Mouse (Mus musculus) erythroblast, embryonic 14.5 days (primary cell): ENCODE data around the gene Ext2. TPM values are rescaled to one million over a fixed set of nuclear protein-coding genes. Genes with fewer than 3 reads are reported as not detected.

Experiments used
- H3K27me3 ChIP-seq: 2 replicates; pipeline ENCODE4 v1.6.1; 2012; ENCODE audit warnings: inconsistent platforms; ENCODE audit not compliant: control insufficient read depth
- H3K36me3 ChIP-seq: 2 replicates; pipeline ENCODE4 v1.6.1; 2012; ENCODE audit warnings: mild to moderate bottlenecking, inconsistent platforms; ENCODE audit not compliant: control insufficient read depth
- H3K4me1 ChIP-seq: 2 replicates; pipeline ENCODE4 v1.6.1; 2012; ENCODE audit warnings: inconsistent platforms; ENCODE audit not compliant: control insufficient read depth
- H3K4me3 ChIP-seq: replicated peaks from 2 replicates; pipeline ENCODE3; 2012; ENCODE audit warnings: moderate library complexity, mild to moderate bottlenecking, inconsistent platforms
- H3K9me3 ChIP-seq: 2 replicates; pipeline ENCODE4 v1.6.1; 2012; ENCODE audit warnings: low read length, inconsistent platforms, mixed read lengths; ENCODE audit not compliant: control insufficient read depth
- GATA1 ChIP-seq: IDR thresholded peaks from 2 replicates; pipeline ENCODE4 v1.6.1; 2012; ENCODE audit warnings: low read length, inconsistent platforms, mixed read lengths
- TAL1 ChIP-seq: IDR thresholded peaks from 3 replicates; pipeline ENCODE4 v1.6.1; 2012; ENCODE audit warnings: low read length, inconsistent platforms, mixed read lengths
- polyA plus RNA-seq: library from polyadenylated mRNA; stranded (reverse); fragments of >175 nt; gene quantifications from 2 replicates; pipeline ENCODE4 v1.2.3, GENCODE M21; 2012

The Ext2 gene
- polyA plus RNA-seq, 1 experiment, result 1.4 TPM

GRCm38 (mm10) chr2:93782682-93783081 is 39.7 kb downstream of the Ext2 start:
- peaks cover 18% of the 10 kb centered on the region for H3K36me3 ChIP-seq
- TF ChIP-seq GATA1 (no peak), TAL1 (no peak)

GRCm38 (mm10) chr2:93782156-93782555 is 40.2 kb downstream of the Ext2 start:
- H3K4me3 ChIP-seq, result no peak overlapping the region
- TF ChIP-seq GATA1, result no peak
- no peak for TF ChIP-seq TAL1
- 0 out of 2 replicates have a peak, but pooled peaks cover 1% of the 10 kb centered on the region for H3K4me1 ChIP-seq
- H3K36me3 ChIP-seq, result peaks cover 14% of the 10 kb centered on the region
- H3K9me3 ChIP-seq, result no peaks in the 10 kb centered on the region
- H3K27me3 ChIP-seq, result no peaks in the 10 kb centered on the region

More at GRCm38 (mm10) chr2:93782682-93783081, 39.7 kb downstream of the Ext2 start:
- Histone ChIP-seq H3K4me3 (no peak overlapping the region), H3K4me1 (0 out of 2 replicates have a peak, but pooled peaks cover 1% of the 10 kb centered on the region), H3K9me3 (no peaks in the 10 kb centered on the region), H3K27me3 (no peaks in the 10 kb centered on the region)

- H3K4me3 ChIP-seq, result no peak overlapping the region
- H3K27me3 ChIP-seq, result no peaks in the 10 kb centered on the region
- H3K4me1 ChIP-seq, result 0 out of 2 replicates have a peak, but pooled peaks cover 1% of the 10 kb centered on the region
- peaks cover 11% of the 10 kb centered on the region for H3K36me3 ChIP-seq
- TF ChIP-seq TAL1, result no peak
- H3K9me3 ChIP-seq, result no peaks in the 10 kb centered on the region
Observed at GRCm38 (mm10) chr2:93780528-93780927, 41.8 kb downstream of the Ext2 start.

- H3K36me3 ChIP-seq, result peaks cover 8% of the 10 kb centered on the region
- no peak overlapping the region for H3K4me3 ChIP-seq
Observed at GRCm38 (mm10) chr2:93779897-93780208, 42.5 kb downstream of the Ext2 start.

GRCm38 (mm10) chr2:93779081-93779896 is 43.1 kb downstream of the Ext2 start:
- Histone ChIP-seq H3K36me3 (peaks cover 7% of the 10 kb centered on the region), H3K27me3 (no peaks in the 10 kb centered on the region), H3K9me3 (no peaks in the 10 kb centered on the region), H3K4me1 (0 out of 2 replicates have a peak, but pooled peaks cover 1% of the 10 kb centered on the region), H3K4me3 (no peak overlapping the region)
- TF ChIP-seq TAL1, result no peak
- TF ChIP-seq GATA1, result no peak

More at GRCm38 (mm10) chr2:93779897-93780208, 42.5 kb downstream of the Ext2 start:
- Histone ChIP-seq H3K4me1 (0 out of 2 replicates have a peak, but pooled peaks cover 1% of the 10 kb centered on the region), H3K27me3 (no peaks in the 10 kb centered on the region), H3K9me3 (no peaks in the 10 kb centered on the region)
- TF ChIP-seq GATA1 (no peak), TAL1 (no peak)

GRCm38 (mm10) chr2:93778616-93779015 is 43.8 kb downstream of the Ext2 start:
- Histone ChIP-seq H3K9me3 (no peaks in the 10 kb centered on the region), H3K4me1 (0 out of 2 replicates have a peak, but pooled peaks cover 1% of the 10 kb centered on the region), H3K27me3 (no peaks in the 10 kb centered on the region), H3K4me3 (no peak overlapping the region), H3K36me3 (peaks cover 2% of the 10 kb centered on the region; the same call in 1 of the 2 replicates)
- TF ChIP-seq TAL1, result no peak
- TF ChIP-seq GATA1, result no peak

GRCm38 (mm10) chr2:93777056-93777430 is 45.3 kb downstream of the Ext2 start:
- peaks cover 2% of the 10 kb centered on the region; the same call in 1 of the 2 replicates for H3K36me3 ChIP-seq
- no peaks in the 10 kb centered on the region for H3K9me3 ChIP-seq
- H3K4me1 ChIP-seq, result peaks cover 6% of the 10 kb centered on the region
- no peak overlapping the region for H3K4me3 ChIP-seq
- H3K27me3 ChIP-seq, result no peaks in the 10 kb centered on the region
- TF ChIP-seq TAL1, result no peak
- no peak for TF ChIP-seq GATA1

GRCm38 (mm10) chr2:93776267-93777055 is 45.9 kb downstream of the Ext2 start:
- H3K27me3 ChIP-seq, result no peaks in the 10 kb centered on the region
- H3K4me3 ChIP-seq, result no peak overlapping the region
- H3K4me1 ChIP-seq, result peaks cover 6% of the 10 kb centered on the region
- peaks cover 1% of the 10 kb centered on the region; the same call in 1 of the 2 replicates for H3K36me3 ChIP-seq
- TF ChIP-seq TAL1, result no peak
- TF ChIP-seq GATA1, result no peak
- no peaks in the 10 kb centered on the region for H3K9me3 ChIP-seq

GRCm38 (mm10) chr2:93775431-93775830 is 46.9 kb downstream of the Ext2 start:
- Histone ChIP-seq H3K27me3 (no peaks in the 10 kb centered on the region), H3K4me3 (no peak overlapping the region), H3K9me3 (no peaks in the 10 kb centered on the region), H3K4me1 (peaks cover 6% of the 10 kb centered on the region), H3K36me3 (no peaks in the 10 kb centered on the region; the same call in 1 of the 2 replicates)
- TF ChIP-seq GATA1, result no peak
- no peak for TF ChIP-seq TAL1
